Mouse (Mus musculus) midbrain, embryonic 11.5 days (tissue): Measurements from ENCODE around the gene Anxa9. TPM values are rescaled to one million over a fixed set of nuclear protein-coding genes. Genes with fewer than 3 reads are reported as not detected.

Source experiments
- ATAC-seq: fragments of 200-750 bp; cut with Nextera tagmentation; 2 replicates; pipeline ENCODE4 v1.8.0; 2017; ENCODE audit warnings: moderate TSS enrichment, moderate library complexity; ENCODE audit not compliant: low FRiP score
- DNase-seq: peaks from one replicate; pipeline ENCODE4 v3.0.0; 2015; ENCODE audit warnings: low spot score; ENCODE audit errors: missing footprints
- H3K27ac ChIP-seq: fragments of 300-500 bp; sonication (generic); 2 replicates; pipeline ENCODE4 v1.5.1; 2014; ENCODE audit warnings: low read depth, low read length
- H3K27me3 ChIP-seq: fragments of 300-500 bp; sonication (generic); 2 replicates; pipeline ENCODE4 v1.6.1; 2014; ENCODE audit warnings: mild to moderate bottlenecking, low read length, moderate library complexity, mixed read lengths; ENCODE audit not compliant: control insufficient read depth, insufficient read depth
- H3K36me3 ChIP-seq: fragments of 300-500 bp; sonication (generic); 2 replicates; pipeline ENCODE4 v1.6.1; 2014; ENCODE audit warnings: mild to moderate bottlenecking, low read length, moderate library complexity, mixed read lengths; ENCODE audit not compliant: control insufficient read depth, insufficient read depth
- H3K4me1 ChIP-seq: fragments of 300-500 bp; sonication (generic); 2 replicates; pipeline ENCODE4 v1.6.1; 2014; ENCODE audit warnings: low read length; ENCODE audit not compliant: control insufficient read depth, insufficient read depth
- H3K4me2 ChIP-seq: fragments of 300-500 bp; sonication (generic); 2 replicates; pipeline ENCODE4 v1.6.1; 2014; ENCODE audit warnings: mild to moderate bottlenecking, moderate library complexity
- H3K4me3 ChIP-seq: fragments of 300-500 bp; sonication (generic); 2 replicates; pipeline ENCODE4 v1.5.1; 2014; ENCODE audit warnings: low read depth, low read length
- H3K9ac ChIP-seq: fragments of 300-500 bp; sonication (generic); 2 replicates; pipeline ENCODE4 v1.6.1; 2014; ENCODE audit warnings: low read length
- H3K9me3 ChIP-seq: fragments of 300-500 bp; sonication (generic); 2 replicates; pipeline ENCODE4 v1.6.1; 2016; ENCODE audit warnings: low read length; ENCODE audit not compliant: control insufficient read depth
- WGBS: fragments of 180-500 bp; shearing (Covaris S2); extraction: QIAGEN DNeasy Blood & Tissue Kit; methylation state at CpG from one replicate; pipeline ENCODE4 v1.1.7; 2014; 5-methylcytosine and 5-hydroxymethylcytosine counted together
- polyA plus RNA-seq: library from polyadenylated mRNA; unstranded; fragments of >200 nt; fragmentation: Nextera tagmentation; extraction: Ambion mirVana; gene quantifications from 2 replicates; pipeline ENCODE4 v1.2.1, GENCODE M21; 2014

The Anxa9 gene
- polyA plus RNA-seq, 1 experiment from 2014 or later: 0.87 TPM

DNA sequence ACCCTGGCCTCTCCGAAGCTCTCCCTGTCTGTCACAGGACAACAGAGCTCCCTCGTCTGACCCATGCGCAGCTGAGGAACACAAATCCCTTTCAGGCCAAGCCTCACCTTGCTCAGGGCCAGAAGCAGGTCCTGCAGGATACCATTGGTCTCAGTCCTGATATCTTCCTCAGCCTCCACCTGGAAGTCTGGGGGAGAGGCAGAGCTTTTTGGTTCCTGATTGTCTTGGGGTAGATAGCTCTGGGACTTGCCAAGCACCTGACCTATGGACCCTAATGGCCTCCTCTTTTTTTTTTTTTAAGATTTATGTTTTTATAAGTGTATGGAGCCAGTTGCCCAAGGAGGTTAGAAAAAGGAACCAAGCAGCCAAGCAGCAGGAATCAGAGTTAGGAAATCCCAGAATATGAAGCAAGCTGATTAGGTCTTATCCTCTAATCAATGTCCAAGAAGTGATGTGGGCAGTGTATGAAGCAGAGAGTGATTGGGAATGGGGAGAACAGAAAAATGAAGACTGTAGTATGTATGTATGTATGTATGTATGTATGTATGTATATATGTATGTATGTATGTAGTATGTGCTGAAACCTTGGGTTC is 5.7 kb downstream of the Anxa9 start:
- no peaks in the 10 kb centered on the region for H3K36me3 ChIP-seq
- no peaks in the 10 kb centered on the region for H3K4me1 ChIP-seq
- H3K4me3 ChIP-seq: no peak overlapping the region
- DNase-seq: no peak
- no peak overlapping the region for H3K9ac ChIP-seq
- no peak overlapping the region for H3K27ac ChIP-seq
- WGBS: 91% methylated on average over 3 of the region's 3 CpGs
- no peaks in the 10 kb centered on the region for H3K9me3 ChIP-seq
- ATAC-seq: no peak
- H3K27me3 ChIP-seq: no peaks in the 10 kb centered on the region
- H3K4me2 ChIP-seq: no peak overlapping the region

DNA sequence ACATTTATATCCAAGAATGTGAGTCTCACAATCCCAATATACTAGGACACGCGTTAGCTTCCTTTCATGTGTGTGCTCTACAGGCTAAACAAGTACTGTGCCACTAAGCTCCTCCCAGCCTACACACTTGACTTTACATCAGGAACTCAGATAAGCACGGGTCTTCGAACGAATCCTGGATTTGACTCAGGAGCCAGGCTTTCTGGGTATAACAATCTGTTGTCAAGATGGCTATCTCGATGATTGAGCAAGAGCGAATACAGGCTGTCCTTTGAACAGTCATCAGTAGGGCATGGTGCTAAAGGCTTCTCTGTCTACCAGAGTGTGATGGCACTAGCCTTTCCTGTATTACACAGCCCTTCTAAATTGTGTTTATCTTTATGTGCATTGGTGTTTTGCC is 9.0 kb downstream of the Anxa9 start:
- H3K4me3 ChIP-seq: no peak overlapping the region
- no peak for DNase-seq
- no peak overlapping the region for H3K9ac ChIP-seq
- H3K27me3 ChIP-seq: no peaks in the 10 kb centered on the region
- ATAC-seq: no peak
- 94% methylated on average over 7 of the region's 7 CpGs for WGBS
- H3K9me3 ChIP-seq: no peaks in the 10 kb centered on the region
- H3K4me1 ChIP-seq: no peaks in the 10 kb centered on the region
- peaks cover 5% of the 10 kb centered on the region; the same call in 1 of the 2 replicates for H3K36me3 ChIP-seq
- H3K4me2 ChIP-seq: no peak overlapping the region
- no peak overlapping the region for H3K27ac ChIP-seq

DNA sequence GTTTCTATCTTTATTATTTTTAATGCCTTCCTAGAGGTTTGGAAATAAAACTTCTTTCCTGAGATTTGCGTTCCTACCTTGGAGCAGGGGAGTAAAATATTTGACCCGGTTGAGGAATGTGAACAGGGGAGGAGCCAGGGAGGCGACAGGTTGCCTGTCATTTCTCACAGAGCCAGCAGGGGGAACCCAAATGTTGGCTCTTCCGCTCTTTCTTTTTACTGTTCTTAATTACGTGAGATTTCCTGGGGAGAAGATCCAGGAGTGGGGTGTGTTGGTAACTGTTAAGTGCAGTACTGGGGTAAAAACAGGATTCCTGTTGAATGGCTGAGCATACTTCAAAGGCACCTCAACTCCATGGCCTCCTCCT is 10.9 kb downstream of the Anxa9 start:
- DNase-seq: peak; percentile 91
- H3K4me3 ChIP-seq: no peak overlapping the region
- no peaks in the 10 kb centered on the region for H3K4me1 ChIP-seq
- H3K27ac ChIP-seq: no peak overlapping the region
- no peaks in the 10 kb centered on the region for H3K9me3 ChIP-seq
- no peak for ATAC-seq
- no peak overlapping the region for H3K4me2 ChIP-seq
- no peaks in the 10 kb centered on the region for H3K27me3 ChIP-seq
- 20% methylated on average over 5 of the region's 5 CpGs for WGBS
- H3K36me3 ChIP-seq: peaks cover 7% of the 10 kb centered on the region; the same call in 1 of the 2 replicates
- H3K9ac ChIP-seq: no peak overlapping the region

DNA sequence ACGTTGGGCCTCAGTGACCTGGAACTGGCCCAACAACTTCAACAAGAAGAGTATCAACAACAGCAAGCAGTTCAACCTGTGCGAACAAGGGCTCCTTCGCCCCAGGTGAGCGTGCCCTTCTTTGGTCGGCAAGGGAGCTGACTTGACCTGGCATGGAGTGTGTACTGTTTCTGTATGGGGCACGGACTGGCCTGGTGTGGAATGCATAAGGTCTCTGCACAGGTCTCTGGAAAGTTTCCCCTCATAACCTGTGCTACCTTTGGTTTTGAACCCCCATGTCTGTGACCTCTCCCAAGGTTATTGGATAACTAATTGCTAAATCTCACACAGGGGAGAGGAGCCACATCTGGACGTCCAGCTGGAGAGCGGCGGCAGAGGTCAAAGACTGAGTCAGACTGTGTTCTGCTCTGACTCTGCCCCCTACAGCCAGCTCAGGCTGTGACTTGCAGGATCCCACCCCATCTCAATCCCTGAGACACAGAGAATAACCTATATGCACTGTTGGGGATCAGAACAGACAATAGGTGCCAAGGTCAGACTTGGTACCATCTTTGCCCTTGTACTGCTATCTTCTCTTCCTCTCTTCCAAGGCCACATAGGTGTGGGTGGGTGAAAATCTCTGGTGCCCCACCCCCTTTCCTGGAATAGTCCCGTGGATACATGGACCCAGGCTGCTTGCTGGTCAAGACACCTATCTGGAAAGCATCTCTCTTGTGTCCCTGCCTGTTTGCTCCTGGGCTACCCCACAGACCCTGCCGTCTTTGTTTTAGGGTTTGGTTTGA is 11.5 kb downstream of the Anxa9 start:
- no peak for ATAC-seq
- H3K9ac ChIP-seq: no peak overlapping the region
- DNase-seq: no peak
- H3K9me3 ChIP-seq: no peaks in the 10 kb centered on the region
- no peak overlapping the region for H3K4me3 ChIP-seq
- no peaks in the 10 kb centered on the region for H3K27me3 ChIP-seq
- 82% methylated on average over 11 of the region's 11 CpGs for WGBS
- no peak overlapping the region for H3K4me2 ChIP-seq
- no peak overlapping the region for H3K27ac ChIP-seq
- H3K36me3 ChIP-seq: peaks cover 7% of the 10 kb centered on the region; the same call in 1 of the 2 replicates
- H3K4me1 ChIP-seq: no peaks in the 10 kb centered on the region

DNA sequence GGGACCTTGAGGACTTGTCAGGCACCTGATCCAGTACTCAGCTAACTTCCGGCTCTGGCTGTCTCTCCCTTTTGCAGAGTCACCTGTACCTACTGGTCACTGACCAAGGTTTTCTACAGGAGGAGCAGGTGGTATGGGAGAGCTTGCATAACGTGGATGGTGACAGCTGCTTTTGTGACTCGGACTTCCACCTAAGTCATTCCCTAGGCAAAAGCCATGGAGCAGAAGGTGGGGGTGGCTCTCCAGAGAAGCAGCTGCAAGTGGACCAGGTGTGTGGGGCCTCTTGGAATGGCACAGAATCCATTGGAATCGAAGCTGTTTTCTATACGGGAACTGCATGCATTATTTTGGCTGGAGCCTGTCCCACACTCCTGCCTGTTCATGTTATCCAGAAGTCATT is 12.3 kb downstream of the Anxa9 start:
- no peak for DNase-seq
- H3K36me3 ChIP-seq: peaks cover 7% of the 10 kb centered on the region; the same call in 1 of the 2 replicates
- H3K4me3 ChIP-seq: no peak overlapping the region
- no peak overlapping the region for H3K27ac ChIP-seq
- no peak overlapping the region for H3K9ac ChIP-seq
- H3K4me2 ChIP-seq: no peak overlapping the region
- H3K9me3 ChIP-seq: no peaks in the 10 kb centered on the region
- 88% methylated on average over 5 of the region's 5 CpGs for WGBS
- no peaks in the 10 kb centered on the region for H3K27me3 ChIP-seq
- no peaks in the 10 kb centered on the region for H3K4me1 ChIP-seq
- no peak for ATAC-seq

DNA sequence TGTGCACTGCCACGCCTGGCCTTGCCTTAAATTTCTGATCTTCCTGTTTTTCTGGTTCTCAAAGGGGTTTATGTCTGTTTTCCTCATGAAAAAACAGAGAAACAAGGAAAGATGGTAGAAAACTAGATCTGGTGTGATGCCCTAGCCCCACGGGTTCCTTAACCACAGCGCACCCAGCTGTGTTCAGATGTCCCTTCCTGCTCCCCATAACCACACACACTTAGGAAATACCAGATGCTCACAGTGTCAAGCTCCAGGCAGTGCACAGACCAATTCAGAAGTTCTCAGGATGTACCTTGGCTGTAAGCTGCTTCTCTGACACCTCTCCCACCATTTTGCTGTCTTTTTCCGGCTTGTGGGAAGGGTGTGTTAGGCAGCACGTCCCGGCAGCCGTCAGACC is 12.7 kb downstream of the Anxa9 start:
- H3K4me3 ChIP-seq: no peak overlapping the region
- H3K4me1 ChIP-seq: no peaks in the 10 kb centered on the region
- no peak overlapping the region for H3K9ac ChIP-seq
- peaks cover 7% of the 10 kb centered on the region; the same call in 1 of the 2 replicates for H3K36me3 ChIP-seq
- no peaks in the 10 kb centered on the region for H3K27me3 ChIP-seq
- DNase-seq (no peak), ATAC-seq (no peak)
- no peak overlapping the region for H3K4me2 ChIP-seq
- no peaks in the 10 kb centered on the region for H3K9me3 ChIP-seq
- WGBS: 91% methylated on average over 7 of the region's 7 CpGs
- no peak overlapping the region for H3K27ac ChIP-seq

DNA sequence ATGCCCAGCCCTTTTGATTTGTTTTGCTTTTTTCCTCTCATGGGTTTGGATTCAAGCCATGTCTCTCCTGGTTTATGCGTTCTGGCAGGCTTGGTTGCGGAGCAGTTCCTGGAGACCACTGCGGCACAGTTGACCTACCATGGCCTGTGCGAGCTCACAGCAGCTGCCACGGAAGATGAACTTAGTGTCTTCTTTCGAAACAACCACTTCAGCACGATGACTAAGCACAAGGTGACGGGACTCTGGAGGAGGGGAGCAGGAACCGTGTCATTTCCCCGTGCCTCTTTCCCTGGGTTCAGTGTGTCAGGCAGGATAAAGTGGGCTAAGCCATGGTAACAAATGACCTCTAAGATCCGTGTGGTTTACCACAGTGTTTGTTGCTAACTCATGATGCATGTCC is 13.4 kb downstream of the Anxa9 start:
- Histone ChIP-seq H3K4me1 (no peaks in the 10 kb centered on the region), H3K4me3 (no peak overlapping the region), H3K4me2 (no peak overlapping the region), H3K36me3 (peaks cover 7% of the 10 kb centered on the region; the same call in 1 of the 2 replicates), H3K9ac (no peak overlapping the region), H3K27me3 (no peaks in the 10 kb centered on the region), H3K9me3 (no peaks in the 10 kb centered on the region), H3K27ac (no peak overlapping the region)
- 88% methylated on average over 11 of the region's 11 CpGs for WGBS
- ATAC-seq: no peak
- DNase-seq: no peak

DNA sequence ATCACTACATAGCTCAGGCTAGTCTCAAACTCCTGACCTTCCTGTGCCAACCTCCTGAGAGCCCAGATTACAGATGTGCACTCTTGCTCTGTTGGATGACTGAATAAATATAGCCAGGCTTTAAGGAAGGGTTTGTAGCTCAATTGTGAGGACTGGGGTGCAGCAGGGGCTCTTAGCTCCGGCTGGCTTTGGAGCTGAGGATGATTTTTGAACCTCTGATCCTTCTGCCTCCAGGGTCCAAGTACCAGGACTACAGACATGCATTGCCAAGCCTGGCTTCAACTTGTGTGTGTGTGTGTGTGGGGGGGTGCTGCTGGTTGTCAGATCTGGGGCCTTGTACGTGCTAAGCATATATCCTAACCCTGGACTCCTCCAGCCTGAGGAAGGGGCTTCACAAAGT is 14.1 kb downstream of the Anxa9 start:
- WGBS: 86% methylated on average over 2 of the region's 2 CpGs
- Histone ChIP-seq H3K27me3 (no peaks in the 10 kb centered on the region), H3K27ac (no peak overlapping the region), H3K9me3 (no peaks in the 10 kb centered on the region), H3K36me3 (peaks cover 7% of the 10 kb centered on the region; the same call in 1 of the 2 replicates), H3K4me3 (no peak overlapping the region), H3K4me1 (no peaks in the 10 kb centered on the region), H3K4me2 (no peak overlapping the region), H3K9ac (no peak overlapping the region)
- DNase-seq (peak; percentile 26), ATAC-seq (no peak)

DNA sequence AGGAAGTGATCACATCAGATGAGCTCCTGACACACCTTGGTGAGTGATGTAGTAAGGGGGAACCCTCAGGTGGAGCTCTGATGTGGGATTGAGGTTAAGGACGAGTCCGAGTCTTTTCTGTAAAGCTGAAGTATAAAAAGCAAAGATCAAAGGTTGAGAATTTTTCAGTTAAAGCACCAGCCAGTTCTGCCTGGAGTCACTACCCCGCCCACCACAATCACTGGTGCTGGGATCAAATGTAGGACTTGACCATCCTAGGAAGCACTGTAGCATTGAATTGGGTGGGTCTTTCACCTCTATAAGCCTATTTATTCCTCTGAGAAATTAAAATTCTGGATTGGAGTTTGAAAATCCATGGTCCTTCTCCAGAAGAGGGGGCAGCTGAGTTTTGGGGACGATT is 15.9 kb downstream of the Anxa9 start:
- ATAC-seq: no peak

More for the DNA sequence above, 15.9 kb downstream of the Anxa9 start:
- 90% methylated on average over 4 of the region's 4 CpGs for WGBS
- no peaks in the 10 kb centered on the region for H3K27me3 ChIP-seq
- H3K4me3 ChIP-seq: no peak overlapping the region
- H3K27ac ChIP-seq: no peak overlapping the region
- no peak overlapping the region for H3K9ac ChIP-seq
- H3K9me3 ChIP-seq: no peaks in the 10 kb centered on the region
- peak; percentile 31 for DNase-seq
- H3K4me2 ChIP-seq: no peak overlapping the region
- no peaks in the 10 kb centered on the region for H3K4me1 ChIP-seq
- peaks cover 7% of the 10 kb centered on the region; the same call in 1 of the 2 replicates for H3K36me3 ChIP-seq
